Mouse (Mus musculus): ENCODE measurements at regions not wholly inside any gene's neighbourhood (a gene's known extent, or its start where the extent isn't known, plus 50 kb on each side); places are given as distances from the start of the nearest gene placed in this dataset.

DNA sequence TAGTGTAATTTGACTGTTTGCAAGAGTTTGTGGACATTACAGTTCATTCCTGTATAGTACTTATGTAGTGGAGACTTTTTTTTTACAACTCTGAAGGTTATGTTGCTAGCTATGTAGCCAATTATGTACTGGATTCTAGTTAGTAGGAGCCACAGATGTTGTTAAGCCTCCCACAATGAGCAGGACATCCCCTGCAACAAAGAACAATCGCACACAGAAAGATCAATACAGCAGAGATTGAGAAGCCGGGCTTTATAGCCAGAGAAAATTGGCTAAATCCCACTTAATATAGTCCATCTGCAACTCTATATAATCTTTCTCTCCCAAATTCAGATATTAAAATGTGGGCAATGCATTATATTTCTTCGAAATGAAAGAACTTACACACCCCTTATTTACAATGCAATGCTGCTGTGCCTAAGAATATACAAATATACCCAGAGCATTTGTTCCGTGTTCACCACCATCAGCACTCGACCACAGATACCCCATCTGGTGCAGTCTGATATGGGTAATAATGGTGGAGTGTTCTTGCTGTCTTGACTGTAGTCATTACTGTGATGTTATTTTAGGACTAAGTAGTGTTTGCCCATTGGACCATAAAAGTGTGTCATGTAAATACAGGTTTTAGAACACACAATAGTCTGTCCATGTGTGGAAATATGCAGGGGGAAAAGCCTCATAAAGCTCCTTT is 1351.9 kb upstream of the Zeb2 start:
- no peaks in the 10 kb centered on the region for H3K36me3 ChIP-seq
- H3K9me3 ChIP-seq (replicated peaks) = no peaks in the 10 kb centered on the region
- H3K9ac ChIP-seq = no peak overlapping the region
- ATAC-seq (ENCODE audit: insufficient number of reproducible peaks, low FRiP score) = no peak
- H3K4me2 ChIP-seq = no peak overlapping the region
- no peak overlapping the region for H3K4me3 ChIP-seq
- H3K27me3 ChIP-seq (replicated peaks) = no peaks in the 10 kb centered on the region
- H3K4me1 ChIP-seq (replicated peaks) = no peaks in the 10 kb centered on the region
- H3K27ac ChIP-seq (ENCODE audit: poor library complexity, severe bottlenecking) = no peak overlapping the region
- WGBS = 73% methylated on average over 5 of the region's 5 CpGs

DNA sequence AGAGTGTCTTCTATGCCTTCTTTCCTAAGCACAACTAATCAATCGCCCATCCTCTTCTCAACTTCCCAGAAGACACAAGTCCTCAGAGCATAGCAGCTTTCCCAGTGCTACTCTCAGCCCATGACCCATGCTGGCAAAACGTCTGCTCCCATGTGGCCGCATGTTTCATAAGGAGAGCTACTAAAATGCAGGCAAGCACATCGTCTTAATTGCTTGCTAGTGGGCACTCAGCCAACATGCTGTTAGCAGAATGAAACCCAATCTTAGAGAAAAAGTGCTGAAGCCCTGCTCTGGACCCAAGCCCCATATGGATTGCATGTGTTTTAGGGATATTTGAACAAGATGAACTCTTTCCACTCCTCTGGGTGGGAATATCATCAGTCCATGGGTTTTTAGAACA is 1348.2 kb upstream of the Zeb2 start:
- H3K9ac ChIP-seq = no peak overlapping the region
- no peak overlapping the region for H3K27ac ChIP-seq (ENCODE audit: poor library complexity, severe bottlenecking)
- 41% methylated on average over 4 of the region's 4 CpGs for WGBS
- H3K4me1 ChIP-seq (replicated peaks) = no peaks in the 10 kb centered on the region
- H3K4me3 ChIP-seq = no peak overlapping the region
- no peaks in the 10 kb centered on the region for H3K27me3 ChIP-seq (replicated peaks)
- no peaks in the 10 kb centered on the region for H3K9me3 ChIP-seq (replicated peaks)
- no peaks in the 10 kb centered on the region for H3K36me3 ChIP-seq
- no peak overlapping the region for H3K4me2 ChIP-seq
- ATAC-seq (ENCODE audit: insufficient number of reproducible peaks, low FRiP score) = no peak

DNA sequence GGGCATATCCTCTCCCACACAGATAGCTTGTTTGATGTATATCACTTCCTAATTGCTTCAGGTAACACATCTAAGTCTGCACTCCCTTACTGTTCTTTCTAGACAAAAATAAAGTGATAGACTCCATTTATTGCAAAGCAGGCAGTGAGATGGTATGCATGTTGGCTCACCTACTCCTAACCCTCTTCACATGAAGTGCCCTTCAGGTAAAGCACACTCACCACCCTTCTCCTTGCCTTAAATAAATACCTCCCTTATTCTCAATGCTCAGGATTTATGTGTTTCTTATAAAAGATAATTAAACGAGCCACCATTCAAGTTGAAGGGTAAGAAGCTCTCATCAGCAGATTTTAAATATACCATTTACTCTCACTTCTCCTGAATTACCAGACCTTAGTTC is 1347.7 kb upstream of the Zeb2 start:
- H3K4me3 ChIP-seq = no peak overlapping the region
- no peak overlapping the region for H3K9ac ChIP-seq
- H3K27me3 ChIP-seq (replicated peaks) = no peaks in the 10 kb centered on the region
- H3K4me1 ChIP-seq (replicated peaks) = no peaks in the 10 kb centered on the region
- WGBS = 66% methylated on average over 1 of the region's 1 CpGs
- H3K4me2 ChIP-seq = no peak overlapping the region
- H3K27ac ChIP-seq (ENCODE audit: poor library complexity, severe bottlenecking) = no peak overlapping the region
- no peaks in the 10 kb centered on the region for H3K36me3 ChIP-seq
- no peaks in the 10 kb centered on the region for H3K9me3 ChIP-seq (replicated peaks)
- no peak for ATAC-seq (ENCODE audit: insufficient number of reproducible peaks, low FRiP score)

DNA sequence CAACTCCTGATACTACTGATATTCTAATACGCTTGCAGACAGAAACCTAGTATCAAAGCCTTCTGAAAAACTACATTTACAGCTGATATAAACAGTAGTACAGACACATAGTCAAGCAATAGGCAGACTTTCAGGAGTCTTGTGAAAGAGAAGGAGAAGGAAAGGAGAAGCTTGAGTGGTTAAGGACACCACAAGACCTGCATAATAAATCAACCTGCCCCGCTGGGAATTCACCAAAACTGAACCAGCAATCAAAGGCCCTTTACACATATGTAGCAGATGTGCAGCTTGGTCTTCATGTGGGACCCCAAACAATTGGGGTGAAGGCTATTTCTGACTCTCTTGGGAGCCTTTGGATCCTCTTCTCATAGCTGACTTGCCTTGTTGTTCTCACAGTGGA is 1345.5 kb upstream of the Zeb2 start:
- no peak for ATAC-seq (ENCODE audit: insufficient number of reproducible peaks, low FRiP score)
- no peaks in the 10 kb centered on the region for H3K27me3 ChIP-seq (replicated peaks)
- H3K9me3 ChIP-seq (replicated peaks) = no peaks in the 10 kb centered on the region
- H3K4me3 ChIP-seq = no peak overlapping the region
- no peaks in the 10 kb centered on the region for H3K4me1 ChIP-seq (replicated peaks)
- H3K9ac ChIP-seq = no peak overlapping the region
- H3K4me2 ChIP-seq = no peak overlapping the region
- no peak overlapping the region for H3K27ac ChIP-seq (ENCODE audit: poor library complexity, severe bottlenecking)
- H3K36me3 ChIP-seq = no peaks in the 10 kb centered on the region
- 82% methylated on average over 2 of the region's 2 CpGs for WGBS

DNA sequence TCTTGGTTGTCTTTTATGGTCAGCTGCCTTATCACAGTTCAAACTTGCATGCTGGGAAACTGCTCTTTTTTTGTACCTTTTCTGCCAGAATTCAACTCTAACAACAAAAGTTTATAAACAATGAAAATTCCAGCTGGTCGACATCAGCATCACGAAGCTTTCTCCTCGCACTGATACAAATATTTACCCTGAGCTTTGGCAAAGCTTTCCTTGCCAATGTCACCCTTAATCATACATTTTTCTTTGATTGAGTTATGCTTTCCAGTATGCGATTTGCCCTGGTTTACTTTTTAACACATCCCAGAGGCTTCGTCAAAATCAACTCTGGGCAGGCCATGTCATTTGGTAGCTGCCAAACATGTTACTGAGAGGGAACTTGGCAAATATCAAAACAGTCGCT is 1333.5 kb upstream of the Zeb2 start:
- Histone ChIP-seq H3K9me3 (replicated peaks) (no peaks in the 10 kb centered on the region), H3K4me3 (no peak overlapping the region), H3K4me2 (no peak overlapping the region), H3K27ac (ENCODE audit: poor library complexity, severe bottlenecking) (no peak overlapping the region), H3K4me1 (replicated peaks) (no peaks in the 10 kb centered on the region), H3K9ac (no peak overlapping the region), H3K27me3 (replicated peaks) (no peaks in the 10 kb centered on the region), H3K36me3 (no peaks in the 10 kb centered on the region)
- ATAC-seq (ENCODE audit: insufficient number of reproducible peaks, low FRiP score) = no peak
- 63% methylated on average over 6 of the region's 6 CpGs for WGBS

DNA sequence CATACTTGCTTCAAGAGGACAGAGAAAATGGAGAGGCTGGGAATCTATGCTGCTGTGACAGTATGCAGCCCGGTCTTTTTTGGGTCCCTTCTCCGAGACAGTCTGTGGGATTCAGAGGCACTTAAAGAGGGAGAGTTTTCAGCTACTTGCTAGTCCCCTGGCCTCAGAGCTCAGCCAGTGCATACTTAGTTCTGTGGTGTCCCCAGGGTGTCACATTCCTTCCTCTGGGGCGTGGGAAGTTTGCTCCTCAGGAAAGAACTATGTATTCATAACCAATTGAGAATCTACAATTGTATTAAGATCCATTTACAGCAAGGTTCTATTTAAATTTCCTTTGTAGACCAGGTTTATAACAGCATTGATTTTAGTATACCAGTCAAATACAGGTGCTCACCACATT is 1328.1 kb upstream of the Zeb2 start:
- Histone ChIP-seq H3K4me1 (replicated peaks) (peaks cover 18% of the 10 kb centered on the region), H3K4me2 (no peak overlapping the region), H3K4me3 (no peak overlapping the region), H3K36me3 (no peaks in the 10 kb centered on the region), H3K9ac (no peak overlapping the region), H3K27me3 (replicated peaks) (no peaks in the 10 kb centered on the region), H3K27ac (ENCODE audit: poor library complexity, severe bottlenecking) (no peak overlapping the region), H3K9me3 (replicated peaks) (no peaks in the 10 kb centered on the region)
- whole genome bisulfite sequencing = 49% methylated on average over 3 of the region's 3 CpGs
- ATAC-seq (ENCODE audit: insufficient number of reproducible peaks, low FRiP score) = no peak

DNA sequence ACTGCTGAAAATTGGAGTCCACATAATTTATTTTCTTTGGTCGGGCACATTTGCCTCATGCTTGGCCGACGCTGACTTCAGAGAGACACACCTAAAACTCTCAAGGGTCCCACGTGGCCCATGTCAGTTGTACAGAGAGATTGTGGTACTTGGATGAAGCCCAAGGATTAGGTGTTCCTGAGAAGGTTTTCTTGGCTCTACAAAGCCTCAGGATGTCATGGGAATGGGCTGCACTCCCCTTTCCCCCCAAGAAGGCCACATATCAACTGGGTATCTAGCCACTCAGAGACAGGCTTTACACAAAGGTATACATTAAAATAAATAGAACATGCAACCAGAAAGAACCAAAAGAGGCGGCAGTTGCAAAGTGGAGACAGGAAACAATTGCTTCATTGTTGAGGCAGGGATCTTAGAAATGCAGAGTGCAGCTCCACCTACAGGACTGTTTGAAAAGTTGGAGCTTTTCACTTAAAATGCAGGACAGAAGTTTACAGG is 1326.5 kb upstream of the Zeb2 start:
- no peak overlapping the region for H3K4me3 ChIP-seq
- WGBS = 34% methylated on average over 5 of the region's 5 CpGs
- no peaks in the 10 kb centered on the region for H3K9me3 ChIP-seq (replicated peaks)
- H3K4me2 ChIP-seq = peak overlapping the region; percentile 45
- H3K9ac ChIP-seq = no peak overlapping the region
- peak; percentile 82 for ATAC-seq (ENCODE audit: insufficient number of reproducible peaks, low FRiP score)
- H3K27ac ChIP-seq (ENCODE audit: poor library complexity, severe bottlenecking) = peak overlapping the region; percentile 82
- peaks cover 18% of the 10 kb centered on the region for H3K4me1 ChIP-seq (replicated peaks)
- no peaks in the 10 kb centered on the region for H3K27me3 ChIP-seq (replicated peaks)
- H3K36me3 ChIP-seq = no peaks in the 10 kb centered on the region

DNA sequence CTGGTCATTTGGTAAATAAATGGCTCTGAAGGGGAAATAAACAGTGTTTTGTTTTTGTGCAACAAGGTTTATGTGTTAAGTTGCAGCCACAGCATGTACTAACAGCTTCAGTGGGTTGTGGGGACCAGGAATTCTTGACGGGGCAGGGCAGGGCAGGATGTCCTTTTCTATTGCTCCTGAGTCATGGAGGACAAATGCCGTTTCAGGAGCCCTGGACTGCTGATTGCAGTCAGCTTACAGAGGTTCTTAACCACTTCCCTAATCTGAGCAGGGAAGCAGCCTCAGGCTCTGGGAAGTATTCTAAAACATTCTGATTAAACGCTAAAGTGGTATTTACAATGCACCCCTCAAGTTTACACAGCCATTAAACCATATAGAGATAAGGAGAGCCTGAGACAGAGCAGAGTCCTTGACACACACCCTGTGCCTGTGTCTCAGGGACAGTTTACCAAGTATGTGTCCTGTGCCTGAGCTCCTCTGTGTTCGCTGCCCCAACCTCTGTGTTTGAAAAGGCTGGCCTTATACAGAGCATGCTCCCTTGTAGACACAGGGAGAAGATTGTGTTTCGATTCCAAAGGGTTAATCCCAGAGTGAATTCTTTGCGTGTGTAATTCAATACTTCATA is 1326.0 kb upstream of the Zeb2 start:
- no peaks in the 10 kb centered on the region for H3K36me3 ChIP-seq
- 18% methylated on average over 6 of the region's 6 CpGs for WGBS
- H3K4me3 ChIP-seq = no peak overlapping the region
- H3K9me3 ChIP-seq (replicated peaks) = no peaks in the 10 kb centered on the region
- H3K4me1 ChIP-seq (replicated peaks) = peaks cover 18% of the 10 kb centered on the region
- H3K27ac ChIP-seq (ENCODE audit: poor library complexity, severe bottlenecking) = peak overlapping the region; percentile 82
- peak overlapping the region; percentile 45 for H3K4me2 ChIP-seq
- ATAC-seq (ENCODE audit: insufficient number of reproducible peaks, low FRiP score) = peak; percentile 83
- no peaks in the 10 kb centered on the region for H3K27me3 ChIP-seq (replicated peaks)
- no peak overlapping the region for H3K9ac ChIP-seq

DNA sequence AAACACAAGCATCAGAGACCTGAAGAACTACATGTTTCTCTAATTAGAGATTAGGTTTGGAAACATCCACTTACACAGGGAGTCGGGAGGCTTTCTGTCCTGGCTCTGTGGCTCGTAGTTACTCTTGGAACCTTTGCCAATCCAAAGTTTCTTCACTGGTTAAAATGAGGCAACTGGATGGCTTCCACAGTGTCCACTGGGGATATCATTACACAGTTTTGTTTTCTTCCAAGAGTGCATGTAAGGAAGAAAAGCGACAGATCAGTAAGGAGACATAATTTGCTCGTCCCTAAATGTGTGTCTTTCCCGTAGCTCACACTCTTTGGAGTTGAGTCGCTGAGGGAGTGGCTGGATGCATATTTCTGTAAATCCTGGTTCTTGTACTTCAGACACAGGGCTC is 1325.4 kb upstream of the Zeb2 start:
- no peak for ATAC-seq (ENCODE audit: insufficient number of reproducible peaks, low FRiP score)
- Histone ChIP-seq H3K9me3 (replicated peaks) (no peaks in the 10 kb centered on the region), H3K4me3 (no peak overlapping the region), H3K36me3 (no peaks in the 10 kb centered on the region), H3K4me1 (replicated peaks) (peaks cover 18% of the 10 kb centered on the region), H3K27me3 (replicated peaks) (no peaks in the 10 kb centered on the region), H3K9ac (no peak overlapping the region), H3K27ac (ENCODE audit: poor library complexity, severe bottlenecking) (no peak overlapping the region), H3K4me2 (no peak overlapping the region)
- 57% methylated on average over 6 of the region's 6 CpGs for WGBS

DNA sequence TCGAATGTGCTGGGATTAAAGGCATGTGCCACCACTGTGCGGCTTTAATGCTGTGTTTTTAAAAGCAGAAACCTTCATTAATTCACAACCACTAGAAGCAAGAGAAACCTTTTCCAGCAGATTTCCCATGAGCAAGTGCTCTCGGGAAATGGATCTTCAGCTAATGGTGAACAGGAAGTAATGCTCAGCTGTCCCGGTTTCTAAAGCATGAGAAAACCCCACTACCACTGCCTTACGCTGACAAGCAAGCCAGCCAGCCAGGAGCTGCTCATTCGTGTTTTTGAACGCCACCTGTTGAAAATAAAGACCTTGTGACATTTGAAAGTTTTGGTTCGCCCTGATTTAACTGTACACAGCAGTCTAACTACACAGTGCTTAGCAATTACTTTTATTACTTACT is 1324.7 kb upstream of the Zeb2 start:
- Histone ChIP-seq H3K4me2 (no peak overlapping the region), H3K9ac (no peak overlapping the region), H3K4me1 (replicated peaks) (peaks cover 18% of the 10 kb centered on the region), H3K4me3 (no peak overlapping the region), H3K36me3 (no peaks in the 10 kb centered on the region), H3K9me3 (replicated peaks) (no peaks in the 10 kb centered on the region), H3K27me3 (replicated peaks) (no peaks in the 10 kb centered on the region), H3K27ac (ENCODE audit: poor library complexity, severe bottlenecking) (no peak overlapping the region)
- 81% methylated on average over 8 of the region's 8 CpGs for WGBS
- ATAC-seq (ENCODE audit: insufficient number of reproducible peaks, low FRiP score) = no peak

DNA sequence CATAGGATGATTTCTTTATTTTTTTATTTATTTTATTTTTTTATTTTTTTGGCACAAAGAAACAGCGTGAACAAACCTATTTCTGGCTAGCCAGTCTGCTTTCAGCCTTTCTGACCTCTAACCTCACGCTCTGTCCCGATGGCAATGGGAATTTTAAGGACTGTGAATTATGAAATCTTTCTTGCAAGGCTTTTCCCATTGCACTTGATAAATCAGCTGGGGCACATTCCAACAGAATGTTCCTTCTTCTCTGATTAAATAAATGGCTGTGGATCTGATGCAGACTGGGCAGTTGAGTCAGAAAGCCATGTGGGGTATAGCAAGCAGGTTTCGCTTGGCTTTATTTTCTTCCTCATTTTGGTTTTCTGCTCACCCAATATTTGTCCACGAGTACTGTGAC is 1324.2 kb upstream of the Zeb2 start:
- no peak overlapping the region for H3K4me3 ChIP-seq
- no peak overlapping the region for H3K4me2 ChIP-seq
- no peaks in the 10 kb centered on the region for H3K27me3 ChIP-seq (replicated peaks)
- H3K36me3 ChIP-seq = no peaks in the 10 kb centered on the region
- no peak for ATAC-seq (ENCODE audit: insufficient number of reproducible peaks, low FRiP score)
- no peak overlapping the region for H3K9ac ChIP-seq
- 79% methylated on average over 5 of the region's 5 CpGs for WGBS
- peaks cover 18% of the 10 kb centered on the region for H3K4me1 ChIP-seq (replicated peaks)
- no peak overlapping the region for H3K27ac ChIP-seq (ENCODE audit: poor library complexity, severe bottlenecking)
- no peaks in the 10 kb centered on the region for H3K9me3 ChIP-seq (replicated peaks)

DNA sequence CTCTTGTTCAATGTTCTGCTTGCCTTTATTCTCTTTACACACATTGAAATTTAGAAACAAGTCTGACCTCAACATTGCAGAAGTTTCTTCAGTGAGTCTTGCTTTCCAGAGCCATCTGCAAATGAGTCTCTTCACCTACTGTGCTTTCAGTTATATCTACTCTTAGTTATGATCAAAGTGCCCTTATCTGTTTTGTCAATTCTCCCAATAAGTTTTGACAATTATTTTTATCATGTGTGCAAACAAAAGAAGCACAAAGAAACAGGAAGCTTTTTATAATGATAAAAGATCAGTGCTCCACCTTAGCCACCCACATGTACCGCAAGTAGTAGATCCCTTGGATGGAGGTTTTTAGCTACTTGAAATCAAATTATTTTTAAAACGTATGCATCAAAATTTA is 1322.8 kb upstream of the Zeb2 start:
- Histone ChIP-seq H3K36me3 (no peaks in the 10 kb centered on the region), H3K27ac (ENCODE audit: poor library complexity, severe bottlenecking) (no peak overlapping the region), H3K4me3 (no peak overlapping the region), H3K9me3 (replicated peaks) (no peaks in the 10 kb centered on the region), H3K4me1 (replicated peaks) (peaks cover 15% of the 10 kb centered on the region), H3K27me3 (replicated peaks) (no peaks in the 10 kb centered on the region), H3K4me2 (no peak overlapping the region), H3K9ac (no peak overlapping the region)
- 74% methylated on average over 2 of the region's 2 CpGs for WGBS
- no peak for ATAC-seq (ENCODE audit: insufficient number of reproducible peaks, low FRiP score)

Measured in heart, embryonic 12.5 days (tissue).